Mouse (Mus musculus) intestine, embryonic 16.5 days (tissue): ENCODE results near the gene Ptprk. TPM values are rescaled to one million over a fixed set of nuclear protein-coding genes. Genes with fewer than 3 reads are reported as not detected.

Source experiments
- ATAC-seq: fragments of 200-750 bp; cut with Nextera tagmentation; 2 replicates; pipeline ENCODE4 v1.8.0; 2017; ENCODE audit warnings: moderate TSS enrichment, moderate library complexity
- H3K27ac ChIP-seq: fragments of 300-500 bp; sonication (generic); 2 replicates; pipeline ENCODE4 v1.5.1; 2014; ENCODE audit warnings: mild to moderate bottlenecking, low read length
- H3K27me3 ChIP-seq: fragments of 300-500 bp; sonication (generic); replicated peaks from 2 replicates; pipeline ENCODE4 v1.6.1; 2014; ENCODE audit warnings: low read length, control low read depth, mixed read lengths; ENCODE audit not compliant: control insufficient read depth, insufficient read depth
- H3K36me3 ChIP-seq: fragments of 300-500 bp; sonication (generic); 2 replicates; pipeline ENCODE4 v1.6.1; 2014; ENCODE audit warnings: low read length, control low read depth; ENCODE audit not compliant: control insufficient read depth, insufficient read depth
- H3K4me1 ChIP-seq: fragments of 300-500 bp; sonication (generic); 2 replicates; pipeline ENCODE4 v1.6.1; 2014; ENCODE audit warnings: low read length, control low read depth, mixed read lengths; ENCODE audit not compliant: control insufficient read depth, insufficient read depth
- H3K4me2 ChIP-seq: fragments of 300-500 bp; sonication (generic); 2 replicates; pipeline ENCODE4 v1.6.1; 2014; ENCODE audit warnings: low read depth, low read length, control low read depth
- H3K4me3 ChIP-seq: fragments of 300-500 bp; sonication (generic); 2 replicates; pipeline ENCODE4 v1.5.1; 2014; ENCODE audit warnings: mild to moderate bottlenecking, low read length
- H3K9ac ChIP-seq: fragments of 300-500 bp; sonication (generic); 2 replicates; pipeline ENCODE4 v1.6.1; 2014; ENCODE audit warnings: low read depth, low read length
- H3K9me3 ChIP-seq: fragments of 300-500 bp; sonication (generic); 2 replicates; pipeline ENCODE4 v1.6.1; 2016; ENCODE audit warnings: low read length, control low read depth; ENCODE audit not compliant: control insufficient read depth
- WGBS: fragments of 180-500 bp; shearing (Covaris S2); extraction: QIAGEN DNeasy Blood & Tissue Kit; methylation state at CpG from one replicate; pipeline ENCODE4 v1.1.7; 2014; 5-methylcytosine and 5-hydroxymethylcytosine counted together
- polyA plus RNA-seq: library from polyadenylated mRNA; unstranded; fragments of >200 nt; fragmentation: Nextera tagmentation; extraction: Ambion mirVana; gene quantifications from 2 replicates; pipeline ENCODE4 v1.2.1, GENCODE M21; 2015

Gene Ptprk
- polyA plus RNA-seq, 1 experiment from 2014 or later: 34.6 TPM

GRCm38 (mm10) chr10:28436084-28436483 lies 361.5 kb downstream of the Ptprk start:
- Histone ChIP-seq H3K9ac (no peak overlapping the region), H3K9me3 (no peaks in the 10 kb centered on the region), H3K4me2 (no peak overlapping the region), H3K4me1 (no peaks in the 10 kb centered on the region), H3K27ac (no peak overlapping the region), H3K36me3 (no peaks in the 10 kb centered on the region), H3K27me3 (no peaks in the 10 kb centered on the region), H3K4me3 (no peak overlapping the region)
- WGBS: 91% methylated on average over 1 of the region's 1 CpGs
- ATAC-seq: no peak

- no peaks in the 10 kb centered on the region for H3K36me3 ChIP-seq
- no peak overlapping the region for H3K4me3 ChIP-seq
- no peaks in the 10 kb centered on the region for H3K9me3 ChIP-seq
- H3K4me2 ChIP-seq: no peak overlapping the region
- no peak overlapping the region for H3K27ac ChIP-seq
- no peaks in the 10 kb centered on the region for H3K27me3 ChIP-seq
- 49% methylated on average over 4 of the region's 4 CpGs for WGBS
- no peaks in the 10 kb centered on the region for H3K4me1 ChIP-seq
- 0 out of 2 replicates have a peak, but pooled peaks have one; percentile 50 for ATAC-seq
- H3K9ac ChIP-seq: no peak overlapping the region
Observed at GRCm38 (mm10) chr10:28449853-28450252, 375.2 kb downstream of the Ptprk start.

GRCm38 (mm10) chr10:28450642-28451041 lies 376.0 kb downstream of the Ptprk start:
- no peak for ATAC-seq
- H3K27ac ChIP-seq: no peak overlapping the region

GRCm38 (mm10) chr10:28458027-28458426 lies 383.4 kb downstream of the Ptprk start:
- Histone ChIP-seq H3K27me3 (no peaks in the 10 kb centered on the region), H3K4me2 (no peak overlapping the region), H3K9ac (no peak overlapping the region), H3K27ac (no peak overlapping the region), H3K9me3 (no peaks in the 10 kb centered on the region), H3K36me3 (no peaks in the 10 kb centered on the region), H3K4me3 (no peak overlapping the region), H3K4me1 (peaks cover 3% of the 10 kb centered on the region; the same call in 1 of the 2 replicates)
- WGBS: 88% methylated on average over 1 of the region's 1 CpGs
- no peak for ATAC-seq

More at GRCm38 (mm10) chr10:28450642-28451041, 376.0 kb downstream of the Ptprk start:
- Histone ChIP-seq H3K4me2 (no peak overlapping the region), H3K36me3 (no peaks in the 10 kb centered on the region), H3K4me1 (no peaks in the 10 kb centered on the region), H3K4me3 (no peak overlapping the region), H3K9me3 (no peaks in the 10 kb centered on the region), H3K27me3 (no peaks in the 10 kb centered on the region), H3K9ac (no peak overlapping the region)
- WGBS: 83% methylated on average over 1 of the region's 1 CpGs

GRCm38 (mm10) chr10:28459963-28460362 lies 385.3 kb downstream of the Ptprk start:
- Histone ChIP-seq H3K9ac (no peak overlapping the region), H3K4me2 (no peak overlapping the region), H3K4me3 (no peak overlapping the region), H3K9me3 (no peaks in the 10 kb centered on the region), H3K36me3 (no peaks in the 10 kb centered on the region), H3K27me3 (no peaks in the 10 kb centered on the region), H3K27ac (no peak overlapping the region; the same call in 1 of the 2 replicates), H3K4me1 (peaks cover 3% of the 10 kb centered on the region; the same call in 1 of the 2 replicates)
- WGBS: 41% methylated on average over 1 of the region's 1 CpGs
- peak; percentile 97 for ATAC-seq

- 96% methylated on average over 1 of the region's 1 CpGs for WGBS
- no peaks in the 10 kb centered on the region for H3K36me3 ChIP-seq
- ATAC-seq: no peak
- H3K9me3 ChIP-seq: no peaks in the 10 kb centered on the region
- H3K4me1 ChIP-seq: peaks cover 3% of the 10 kb centered on the region; the same call in 1 of the 2 replicates
- H3K4me3 ChIP-seq: no peak overlapping the region
- no peak overlapping the region for H3K27ac ChIP-seq
- no peak overlapping the region for H3K9ac ChIP-seq
- no peaks in the 10 kb centered on the region for H3K27me3 ChIP-seq
- no peak overlapping the region for H3K4me2 ChIP-seq
Observed at GRCm38 (mm10) chr10:28463706-28464105, 389.1 kb downstream of the Ptprk start.

- Histone ChIP-seq H3K4me3 (no peak overlapping the region), H3K36me3 (no peaks in the 10 kb centered on the region), H3K9ac (no peak overlapping the region), H3K4me2 (no peak overlapping the region), H3K27ac (no peak overlapping the region), H3K4me1 (peaks cover 3% of the 10 kb centered on the region; the same call in 1 of the 2 replicates), H3K27me3 (no peaks in the 10 kb centered on the region), H3K9me3 (no peaks in the 10 kb centered on the region)
- ATAC-seq: no peak
- WGBS: 72% methylated on average over 12 of the region's 12 CpGs
Observed at GRCm38 (mm10) chr10:28464766-28465548, 390.3 kb downstream of the Ptprk start.

- Histone ChIP-seq H3K4me2 (no peak overlapping the region), H3K27me3 (no peaks in the 10 kb centered on the region), H3K9me3 (no peaks in the 10 kb centered on the region), H3K36me3 (no peaks in the 10 kb centered on the region), H3K27ac (no peak overlapping the region), H3K4me3 (no peak overlapping the region), H3K4me1 (no peaks in the 10 kb centered on the region), H3K9ac (no peak overlapping the region)
- ATAC-seq: no peak
- WGBS: 40% methylated on average over 3 of the region's 3 CpGs
Observed at GRCm38 (mm10) chr10:28485574-28485973, 411.0 kb downstream of the Ptprk start.

GRCm38 (mm10) chr10:28491006-28491405 lies 416.4 kb downstream of the Ptprk start:
- WGBS: 80% methylated on average over 1 of the region's 1 CpGs
- Histone ChIP-seq H3K27me3 (no peaks in the 10 kb centered on the region), H3K4me3 (no peak overlapping the region), H3K4me1 (no peaks in the 10 kb centered on the region), H3K4me2 (no peak overlapping the region), H3K9ac (no peak overlapping the region), H3K27ac (no peak overlapping the region), H3K9me3 (no peaks in the 10 kb centered on the region), H3K36me3 (no peaks in the 10 kb centered on the region)
- ATAC-seq: no peak
